Mouse (Mus musculus): ENCODE results near the gene Paqr8.

The Paqr8 gene

DNA sequence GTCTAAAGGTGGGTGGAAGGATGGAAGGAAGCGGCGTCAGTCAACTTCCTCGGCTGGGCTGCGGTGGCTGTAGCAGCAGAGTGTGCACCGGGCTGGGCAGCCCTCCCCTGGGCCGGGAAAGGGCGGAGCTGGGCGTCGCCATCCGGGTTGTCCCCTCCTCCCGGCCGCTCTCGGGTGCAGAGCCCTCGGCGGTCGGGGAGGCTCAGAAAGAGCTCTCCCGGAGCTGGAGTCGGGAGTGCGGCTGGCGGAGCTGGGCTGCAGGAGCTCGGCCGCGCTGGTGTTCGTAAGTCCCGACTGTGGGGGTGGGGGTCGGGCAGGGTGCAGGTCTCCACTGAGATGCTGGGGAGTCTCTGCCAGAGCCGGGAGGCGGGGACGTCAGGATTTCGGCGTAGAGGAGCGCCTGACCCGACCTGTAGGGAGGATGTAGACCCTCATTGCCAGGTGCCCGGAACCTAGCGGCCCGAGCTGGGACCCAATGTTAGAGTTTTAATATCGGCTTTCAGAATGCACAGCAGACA, at the start of gene Paqr8:
Paqr8 (plus strand) TSS at position 203 of the 518 bp plus-strand sequence.
- peak; percentile 80 to 85 for DNase-seq (ENCODE audit: low spot score in 2 of 2)

DNA sequence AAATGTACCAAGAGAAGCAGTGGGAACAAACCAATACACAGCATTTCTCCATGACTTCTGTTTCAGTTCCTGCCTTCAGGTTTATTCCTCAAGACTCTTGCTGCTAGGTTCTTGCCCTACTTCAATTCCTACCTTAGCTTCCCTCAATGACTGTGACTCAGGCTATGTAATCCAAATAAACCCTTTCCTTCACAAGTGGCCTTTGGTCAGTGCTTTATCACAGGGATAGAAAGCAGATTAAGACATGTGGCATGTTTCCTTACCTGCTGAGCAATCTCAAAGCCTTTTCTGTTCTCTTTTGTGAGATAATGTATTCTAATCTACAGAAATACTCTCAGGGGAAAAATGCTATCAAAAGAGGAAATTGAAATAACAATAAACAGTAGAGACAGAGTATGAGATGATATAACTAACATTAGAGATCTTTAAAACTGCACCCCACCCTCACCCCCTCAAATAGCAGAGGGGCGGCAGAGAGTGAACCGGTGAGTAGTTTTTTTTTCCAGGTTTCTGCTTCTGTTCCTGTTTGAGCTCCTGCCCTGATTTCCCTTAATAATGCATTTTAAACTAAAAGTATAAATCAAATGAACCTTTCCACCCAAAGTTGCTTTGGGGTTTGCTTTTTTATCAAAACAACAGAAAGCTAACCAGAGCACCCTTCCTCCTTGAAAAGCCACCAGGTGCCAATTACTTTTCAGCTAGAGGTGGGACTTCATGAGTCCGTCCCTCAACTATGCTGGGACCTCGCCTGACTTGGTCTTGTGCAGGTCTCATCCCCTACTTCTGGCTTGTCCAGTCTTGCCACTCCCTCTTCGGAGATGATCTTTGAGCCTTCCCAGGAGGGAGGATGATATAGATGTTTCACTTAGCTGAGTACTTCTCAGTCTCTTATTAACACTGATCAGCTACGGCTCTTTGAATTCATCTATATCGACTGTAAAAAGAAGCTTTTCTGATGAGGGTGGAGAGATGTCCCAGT, 33.2 kb upstream of the Paqr8 start:
- no peak for DNase-seq (ENCODE audit: low spot score in 2 of 2)

DNA sequence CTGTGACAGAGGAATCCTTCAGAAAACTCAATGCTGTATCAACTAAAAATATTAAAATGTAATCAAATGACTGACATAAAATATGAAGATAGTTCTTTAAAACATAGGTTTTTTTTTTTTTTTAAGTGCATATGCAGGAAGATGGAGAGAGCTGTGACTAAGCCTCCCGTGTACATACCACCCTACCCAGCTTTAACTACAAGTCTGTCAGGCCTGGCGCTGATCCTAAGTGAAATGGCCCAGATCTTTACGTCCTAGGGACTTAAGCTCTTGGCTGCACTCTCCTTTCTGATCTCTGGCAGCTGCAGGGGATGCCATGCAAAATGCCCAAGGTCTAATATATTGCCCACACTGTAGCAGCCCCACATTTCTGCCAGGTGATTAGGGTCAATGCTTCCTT, 29.6 kb upstream of the Paqr8 start:
- DNase-seq (ENCODE audit: low spot score in 2 of 2) = no peak

DNA sequence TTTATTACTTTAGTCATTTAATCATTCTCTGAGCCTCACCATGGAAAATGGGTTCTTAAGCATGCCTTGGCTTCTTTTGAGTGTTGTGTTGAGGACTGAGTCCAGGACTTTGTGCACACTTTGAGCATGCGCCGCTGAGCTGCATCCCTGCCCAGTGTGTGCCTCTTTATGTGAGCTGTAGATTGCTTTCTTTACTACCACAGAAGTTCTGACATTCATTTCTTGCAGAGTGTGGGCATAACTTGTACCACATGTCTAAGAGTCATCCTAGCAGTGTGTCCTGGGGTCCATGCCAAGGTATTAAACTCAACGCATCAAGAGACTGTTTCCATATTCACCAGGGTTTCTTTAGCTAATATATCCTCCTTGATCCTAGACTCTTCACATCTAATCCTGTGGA, 28.5 kb upstream of the Paqr8 start:
- DNase-seq (ENCODE audit: low spot score in 2 of 2) = no peak

DNA sequence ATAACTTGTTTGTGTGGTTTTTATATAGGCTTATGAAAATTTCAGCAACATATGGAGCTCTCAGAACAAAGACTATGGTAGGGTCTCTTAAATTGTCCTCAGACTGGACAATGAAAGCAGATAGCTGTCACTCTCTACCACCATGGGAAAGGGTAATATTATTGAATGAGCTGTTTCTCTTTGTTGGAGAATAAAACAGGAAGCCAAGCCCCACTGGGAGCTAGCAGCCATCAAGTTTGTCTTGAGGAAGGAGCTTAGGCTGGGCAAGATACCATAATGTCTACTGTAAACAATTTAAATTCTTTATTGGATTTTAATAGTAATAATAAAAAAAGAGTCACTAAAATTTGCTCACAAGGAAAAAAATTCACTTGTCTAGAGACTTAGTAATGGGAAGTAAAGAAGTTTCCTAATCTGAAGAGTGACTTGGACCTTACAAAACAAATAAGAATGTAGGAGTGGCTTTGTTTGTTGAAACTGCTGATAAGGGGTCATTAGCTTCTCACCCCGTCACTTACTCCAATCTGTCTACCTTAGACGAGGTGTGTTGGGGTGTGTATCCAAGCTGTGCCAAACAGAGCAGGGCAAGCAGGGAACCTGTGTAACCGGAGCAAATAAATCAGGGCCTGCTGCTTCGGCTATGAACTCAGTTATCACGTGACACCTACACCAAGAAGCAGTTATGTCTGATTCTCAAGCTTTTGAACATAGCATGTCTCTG, 26.8 kb upstream of the Paqr8 start:
- no peak for DNase-seq (ENCODE audit: low spot score in 2 of 2)

DNA sequence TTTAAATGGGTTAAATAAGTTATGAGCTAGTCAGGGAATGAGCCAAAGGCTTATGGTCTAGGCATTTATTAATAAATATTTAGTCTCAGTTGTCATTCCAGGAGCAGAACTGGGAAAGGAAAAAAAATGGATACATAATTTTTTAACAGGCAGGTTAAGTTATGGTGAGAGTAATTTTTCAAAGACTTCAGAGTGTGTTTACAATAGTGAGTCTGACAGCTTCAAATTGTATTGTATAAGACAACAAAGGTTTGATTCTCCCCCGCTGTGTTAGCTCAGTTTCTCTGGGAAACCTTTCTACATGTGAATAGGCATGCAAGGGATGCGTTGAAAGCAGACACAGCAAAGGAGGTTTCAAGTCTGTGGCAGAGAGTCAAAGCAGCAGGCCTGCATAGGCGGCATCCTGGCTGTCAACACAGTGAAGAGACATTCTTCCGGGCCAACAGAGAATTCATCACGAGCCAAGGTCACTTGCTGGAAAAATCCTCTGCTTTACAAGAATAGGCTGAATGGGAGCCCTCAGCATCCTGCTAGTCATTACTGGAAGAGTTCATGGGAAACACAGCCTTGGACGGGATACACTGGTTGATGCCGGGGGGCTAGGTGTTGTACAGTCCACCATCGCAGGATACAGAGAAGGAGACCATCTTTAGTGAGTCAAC, 23.0 kb upstream of the Paqr8 start:
- DNase-seq (ENCODE audit: low spot score in 2 of 2) = no peak

DNA sequence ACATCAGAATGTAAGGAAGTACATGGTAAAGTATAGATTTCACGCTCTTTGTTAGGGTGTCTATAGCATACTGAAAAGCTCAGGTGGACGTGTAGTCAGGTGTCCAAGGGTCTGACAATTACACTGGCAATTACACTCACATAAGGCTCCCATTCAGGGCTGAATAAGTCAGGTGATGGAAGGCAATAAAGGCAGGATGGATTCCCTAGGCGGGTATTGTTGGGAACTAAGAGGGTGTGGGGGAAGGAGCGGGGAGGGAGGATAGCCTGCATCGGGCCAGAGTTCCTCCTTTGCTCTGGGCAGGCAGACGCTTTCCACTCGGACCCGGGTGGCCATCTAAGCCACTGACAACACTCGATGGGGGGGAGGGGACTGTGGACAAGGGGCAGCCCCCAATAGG, 22.4 kb upstream of the Paqr8 start:
- no peak for DNase-seq (ENCODE audit: low spot score in 2 of 2)

DNA sequence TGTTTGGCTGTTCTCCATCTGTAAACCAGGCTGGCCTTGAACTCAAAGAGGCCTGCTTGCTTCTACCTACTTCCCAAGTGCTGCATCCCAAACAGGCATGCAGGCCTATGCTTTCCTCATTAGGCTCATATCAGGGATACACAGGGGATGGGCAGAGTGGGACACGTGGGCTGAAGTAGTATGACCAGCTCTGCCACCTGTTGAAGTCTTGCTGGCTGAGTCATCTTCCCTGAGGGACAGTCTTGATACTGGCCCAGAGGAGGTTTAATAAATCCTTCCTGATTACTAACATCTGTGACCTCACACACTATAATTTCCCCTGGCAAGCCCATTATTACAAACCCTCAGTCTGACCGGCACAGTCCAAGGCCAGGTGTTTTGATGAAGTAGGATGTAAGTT, 19.5 kb upstream of the Paqr8 start:
- no peak for DNase-seq (ENCODE audit: low spot score in 2 of 2)

DNA sequence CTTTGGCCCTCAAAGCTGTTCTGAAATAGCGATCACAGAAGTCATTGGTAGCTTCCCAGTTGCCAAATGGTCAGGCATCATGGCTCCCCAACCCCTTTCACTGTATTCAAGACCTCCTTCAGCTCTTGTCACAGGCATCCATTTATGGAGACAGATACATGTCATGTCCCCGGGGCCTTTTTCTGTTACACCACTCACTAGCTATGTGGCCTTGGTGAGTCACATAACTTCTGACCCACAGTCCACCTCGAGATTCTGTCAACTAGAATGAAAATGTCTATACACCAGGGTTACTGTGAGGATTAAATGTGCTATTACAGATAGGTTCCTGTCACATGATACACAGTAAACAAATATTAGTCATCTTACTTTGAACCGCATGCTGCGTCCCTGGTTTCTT, 17.9 kb upstream of the Paqr8 start:
- DNase-seq (ENCODE audit: low spot score in 2 of 2) = no peak

DNA sequence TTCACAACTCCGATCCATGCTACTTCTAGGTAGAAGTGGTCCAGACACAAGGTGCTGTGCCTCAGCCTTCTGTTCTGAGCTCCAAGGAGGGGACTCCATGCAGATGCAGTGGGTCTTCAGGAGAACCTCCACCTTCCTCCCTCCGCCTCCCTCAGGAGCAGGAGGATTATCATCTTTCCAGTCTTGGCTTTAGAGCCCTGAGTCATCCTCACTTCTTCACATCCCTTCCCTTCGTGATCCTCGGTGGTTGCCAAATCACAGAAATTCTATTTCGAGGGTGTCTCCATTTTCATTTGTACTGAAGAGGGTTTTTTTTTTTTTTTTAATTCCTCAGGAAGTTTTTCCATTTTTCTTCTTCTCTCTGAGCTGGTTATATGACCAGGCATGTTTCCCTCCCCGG, 16.3 kb upstream of the Paqr8 start:
- no peak for DNase-seq (ENCODE audit: low spot score in 2 of 2)

DNA sequence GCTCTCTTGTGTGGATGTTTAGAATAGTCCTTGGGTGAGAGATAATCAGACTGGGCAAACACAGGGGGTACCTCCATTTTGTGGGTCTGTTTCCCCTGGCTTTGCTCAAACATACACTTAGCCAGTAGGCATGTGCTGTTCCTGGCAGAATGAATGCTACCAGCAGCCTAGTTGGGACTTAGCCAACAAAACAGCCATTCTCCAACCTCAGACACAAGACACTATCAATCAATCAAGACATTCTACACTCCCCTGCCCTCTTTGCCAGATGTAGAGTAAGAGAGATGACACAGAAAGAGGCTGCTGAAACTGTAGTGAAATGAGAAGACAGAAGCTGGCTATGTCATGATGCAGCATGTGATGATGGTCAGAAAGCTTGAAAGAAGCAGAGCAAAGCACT, 13.1 kb upstream of the Paqr8 start:
- no peak for DNase-seq (ENCODE audit: low spot score in 2 of 2)

DNA sequence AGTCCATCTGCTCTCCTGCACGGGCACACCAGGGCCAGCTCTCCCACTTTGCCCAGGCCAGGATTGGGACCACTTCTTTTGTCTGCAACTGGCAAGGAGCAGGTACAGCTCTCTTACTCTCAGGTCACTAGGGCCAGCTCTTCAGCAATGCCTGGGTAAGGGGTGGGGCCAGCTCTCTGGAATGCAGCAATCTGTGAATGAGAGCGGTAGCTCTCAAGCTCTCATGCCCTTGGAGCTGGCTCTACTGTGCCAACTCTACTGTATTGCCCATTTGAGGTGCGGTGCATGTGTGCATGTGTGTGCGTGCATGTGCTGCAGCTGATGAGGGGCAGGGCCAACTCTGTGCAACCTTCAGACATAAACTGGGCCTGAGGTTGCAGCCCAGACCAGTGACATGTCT, 11.0 kb upstream of the Paqr8 start:
- no peak for DNase-seq (ENCODE audit: low spot score in 2 of 2)

DNA sequence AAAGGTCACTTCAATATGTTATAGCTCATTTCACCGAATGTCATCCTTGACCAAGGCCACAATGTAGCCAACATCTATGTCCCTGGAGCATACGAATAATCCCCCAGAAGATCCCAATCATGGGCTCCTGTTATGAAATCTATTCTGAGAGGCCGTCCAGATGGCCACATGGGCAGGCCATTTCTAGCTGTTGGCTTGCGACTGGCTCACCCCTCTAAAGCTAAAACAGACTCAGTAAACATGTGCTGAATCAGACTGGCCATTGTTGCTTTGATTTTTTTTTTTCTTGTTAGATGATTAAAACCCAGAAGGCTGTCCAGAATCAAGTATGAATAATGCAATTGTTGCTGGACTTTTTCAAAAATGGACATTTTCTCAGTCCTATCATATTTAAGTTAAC, 7.3 kb upstream of the Paqr8 start:
- no peak for DNase-seq (ENCODE audit: low spot score in 2 of 2)

DNA sequence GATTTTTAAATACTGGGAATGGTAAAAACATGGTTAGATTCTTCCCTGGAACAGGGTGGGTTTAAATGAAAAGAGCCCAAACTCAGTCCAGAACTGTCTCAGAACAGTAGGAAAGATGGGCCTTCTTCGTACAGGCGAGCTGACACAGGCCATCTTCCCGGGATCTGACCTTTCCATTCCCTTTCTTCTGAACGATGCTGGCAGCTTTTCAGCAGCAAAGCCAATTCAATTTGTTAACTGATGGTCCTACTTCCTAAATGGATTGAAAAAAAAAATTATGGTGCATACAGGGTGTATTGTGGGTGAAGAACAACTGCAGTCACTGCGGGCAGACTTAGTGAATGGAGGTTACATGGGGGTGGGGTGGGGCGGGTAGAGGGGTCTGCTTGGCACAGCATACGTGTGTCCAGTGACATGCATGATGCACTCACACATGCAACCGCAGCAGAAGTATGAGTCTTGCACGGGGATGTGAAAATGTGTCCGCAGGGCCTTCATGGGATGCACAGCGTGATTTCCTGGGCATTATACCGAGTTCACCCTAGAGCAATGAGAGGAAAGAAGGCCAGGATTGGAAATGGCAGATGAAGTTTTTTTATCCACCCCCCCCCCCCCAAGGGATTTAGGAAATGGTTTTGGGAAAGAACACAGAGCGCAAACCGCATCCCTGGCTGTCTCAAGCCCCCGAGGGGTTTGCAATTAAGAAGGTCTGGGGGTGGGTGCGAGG, 566 bp upstream of the Paqr8 start:
- no peak for DNase-seq (ENCODE audit: low spot score in 2 of 2)

DNA sequence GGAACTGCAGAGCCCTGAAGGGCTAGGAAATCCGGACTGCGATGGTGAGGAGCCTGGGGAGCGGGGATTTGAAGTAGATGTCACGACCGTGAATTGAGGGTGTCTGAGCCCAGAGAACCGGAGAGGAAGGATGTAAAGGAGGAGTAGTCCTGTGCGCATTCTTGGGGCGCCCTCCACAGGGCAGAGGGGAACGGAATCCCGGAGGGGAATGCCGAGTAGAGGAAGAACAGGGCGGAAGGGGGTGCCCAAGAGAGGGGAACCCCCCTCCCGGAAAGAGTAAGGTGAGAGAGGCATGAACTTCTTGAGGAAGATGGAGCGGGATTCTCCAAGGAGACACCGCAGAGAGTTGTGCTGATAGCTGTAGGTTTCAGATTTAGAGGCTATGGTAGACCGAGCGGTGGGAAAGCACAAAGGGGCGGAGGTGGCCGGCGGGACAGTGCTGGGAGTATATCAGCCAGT, 564 bp downstream of the Paqr8 start:
- DNase-seq (ENCODE audit: low spot score in 2 of 2) = peak; percentile 72 to 74

DNA sequence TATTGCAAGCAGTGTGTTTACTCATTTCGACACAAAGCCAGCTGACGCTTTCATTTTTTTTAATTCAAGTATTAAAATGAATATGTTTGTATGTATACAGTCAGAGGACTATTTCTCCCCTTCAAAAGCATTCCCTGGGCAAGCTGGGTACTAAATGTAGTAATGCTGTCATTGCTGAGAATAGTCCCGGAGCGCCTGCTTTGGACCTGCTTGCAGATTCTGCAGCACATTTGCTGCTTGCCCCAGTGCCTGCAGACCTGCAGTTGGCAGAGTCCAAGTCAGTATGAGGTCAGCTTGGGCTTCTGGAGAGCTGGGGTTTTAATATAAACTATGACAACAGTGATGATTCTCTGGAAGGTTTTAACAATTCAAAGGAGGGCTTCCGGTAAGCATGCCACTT, 2.7 kb downstream of the Paqr8 start:
- no peak for DNase-seq (ENCODE audit: low spot score in 2 of 2)

DNA sequence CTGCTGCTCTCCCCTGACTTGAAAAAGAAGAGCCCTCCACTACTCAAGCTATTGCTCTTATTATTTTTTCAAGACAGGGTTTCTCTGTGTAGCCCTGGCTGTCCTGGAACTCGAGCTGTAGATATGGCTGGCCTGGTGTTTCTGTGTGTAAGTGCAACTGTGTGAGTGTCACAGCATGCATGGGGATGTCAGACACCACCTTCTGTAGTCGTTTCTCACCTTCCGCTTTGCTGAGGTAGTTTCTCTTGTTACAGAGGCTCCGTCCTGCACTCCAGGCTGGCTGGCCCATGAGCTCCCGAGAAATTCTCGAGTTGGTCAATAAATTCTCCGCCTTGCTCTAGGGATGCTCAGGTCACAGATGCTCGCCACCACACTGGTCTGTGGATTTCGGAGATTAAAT, 8.0 kb downstream of the Paqr8 start:
- no peak for DNase-seq (ENCODE audit: low spot score in 2 of 2)

DNA sequence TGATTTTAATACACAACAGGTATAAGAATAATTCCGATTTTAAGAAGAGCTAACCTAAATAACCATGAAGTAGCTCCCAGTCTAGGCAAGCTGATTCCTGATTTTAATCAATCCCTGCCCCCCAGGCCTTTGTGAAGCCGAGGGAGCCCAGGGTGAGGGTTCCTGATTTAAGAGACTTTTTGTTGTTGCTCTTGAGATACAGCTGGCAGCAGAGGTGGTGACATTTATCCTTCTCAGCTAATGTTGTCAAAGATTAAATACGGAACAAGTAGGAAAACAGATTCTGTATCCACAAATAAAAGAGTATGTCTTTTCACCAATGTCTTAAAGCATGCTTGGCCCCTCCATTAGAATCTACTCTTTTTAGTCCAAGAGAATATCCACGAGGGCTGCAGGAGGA, 9.9 kb downstream of the Paqr8 start:
- no peak for DNase-seq (ENCODE audit: low spot score in 2 of 2)

DNA sequence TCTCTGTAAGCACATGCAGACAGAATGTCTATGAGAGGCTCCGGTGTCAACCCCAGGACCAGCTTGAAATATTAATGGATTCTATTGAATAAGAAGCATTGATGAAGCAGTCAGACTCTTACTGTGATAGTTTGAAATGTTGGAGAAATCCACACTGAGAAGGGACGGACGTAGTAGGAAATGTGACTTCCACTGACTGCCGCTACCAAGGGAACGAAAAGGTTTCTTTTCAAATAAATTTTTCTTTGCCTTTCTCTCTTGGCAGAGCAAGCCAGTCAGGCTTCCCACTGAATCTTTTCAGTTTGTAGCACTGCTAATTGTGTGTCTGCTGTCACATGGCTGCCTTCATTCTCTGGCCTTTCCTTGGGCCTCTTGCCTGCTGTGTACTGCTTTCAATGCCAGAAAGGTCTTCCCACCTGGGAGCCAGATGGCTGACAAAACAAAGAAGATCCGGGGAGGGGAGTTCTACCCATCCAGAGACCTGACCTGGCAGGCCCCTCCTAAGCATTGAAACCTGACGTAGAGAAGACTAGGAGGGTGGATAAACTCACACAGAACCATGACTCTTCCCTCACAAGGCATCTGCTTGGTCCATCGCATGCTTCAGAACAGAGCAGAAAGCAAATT, 15.2 kb downstream of the Paqr8 start:
- DNase-seq (ENCODE audit: low spot score in 2 of 2) = peak; percentile 53 to 59

DNA sequence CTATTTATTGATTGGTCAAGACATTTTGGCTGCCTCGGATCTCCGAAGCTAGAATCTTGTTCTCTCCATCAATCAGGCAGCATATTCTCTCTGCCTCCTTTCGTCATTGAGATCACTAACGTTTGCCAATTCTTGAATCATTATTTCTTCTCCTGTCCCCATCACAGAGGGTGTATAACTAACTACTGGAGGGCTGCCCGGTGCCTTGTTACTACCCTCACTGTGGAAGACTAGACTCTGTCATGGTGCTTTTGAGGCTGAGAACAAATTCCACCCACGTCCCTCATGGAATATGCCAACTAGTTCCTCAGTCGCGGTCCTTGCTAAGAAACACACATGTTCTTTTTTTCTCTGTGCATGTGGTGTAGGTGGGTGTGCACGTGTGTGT, 15.7 kb downstream of the Paqr8 start:
- peak; percentile 81 to 89 for DNase-seq (ENCODE audit: low spot score in 2 of 2)

DNA sequence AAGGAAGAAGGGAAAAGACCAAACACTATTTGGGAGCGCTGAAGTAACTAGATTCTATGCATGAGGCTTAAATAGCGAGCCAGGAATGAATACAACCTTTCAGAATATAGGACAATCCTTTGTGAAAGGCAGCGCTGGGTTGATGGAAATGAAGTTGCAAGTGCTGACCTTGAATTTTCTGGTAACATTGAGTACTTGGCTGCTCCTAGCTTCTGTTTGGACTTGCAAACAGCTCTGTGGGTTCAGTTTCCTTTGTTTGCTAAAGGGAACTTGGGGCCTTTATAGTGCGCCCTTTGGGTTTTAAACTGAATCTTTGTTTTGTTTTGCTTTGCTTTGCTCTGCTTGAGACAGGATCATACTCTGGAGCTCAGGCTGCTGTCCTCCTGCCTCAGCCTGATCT, 18.1 kb downstream of the Paqr8 start:
- DNase-seq (ENCODE audit: low spot score in 2 of 2) = no peak

Data from right cerebral cortex, postnatal 36 days (tissue).